Mouse (Mus musculus) hindbrain, embryonic 12.5 days (tissue): ENCODE data around the gene Shc4. TPM values are rescaled to one million over a fixed set of nuclear protein-coding genes. Genes with fewer than 3 reads are reported as not detected.
A peak's percentile ranks its signal among the peaks of the same experiment; 100 is the strongest.

Experiments used
- ATAC-seq: fragments of 200-750 bp; cut with Nextera tagmentation; 2 replicates; pipeline ENCODE4 v1.8.0; 2017; ENCODE audit warnings: moderate TSS enrichment; ENCODE audit not compliant: low FRiP score
- H3K27ac ChIP-seq: fragments of 300-500 bp; sonication (generic); 2 replicates; pipeline ENCODE4 v1.5.1; 2016; ENCODE audit warnings: mild to moderate bottlenecking
- H3K27me3 ChIP-seq: fragments of 300-500 bp; sonication (generic); 2 replicates; pipeline ENCODE4 v1.6.1; 2016; ENCODE audit warnings: mild to moderate bottlenecking
- H3K36me3 ChIP-seq: fragments of 300-500 bp; sonication (generic); 2 replicates; pipeline ENCODE4 v1.6.1; 2016; ENCODE audit warnings: mild to moderate bottlenecking
- H3K4me1 ChIP-seq: fragments of 300-500 bp; sonication (generic); 2 replicates; pipeline ENCODE4 v1.6.1; 2016
- H3K4me2 ChIP-seq: fragments of 300-500 bp; sonication (generic); replicated peaks from 2 replicates; pipeline ENCODE4 v1.6.1; 2016; ENCODE audit warnings: mild to moderate bottlenecking
- H3K4me3 ChIP-seq: fragments of 300-500 bp; sonication (generic); 2 replicates; pipeline ENCODE4 v1.5.1; 2016; ENCODE audit warnings: mild to moderate bottlenecking
- H3K9ac ChIP-seq: fragments of 300-500 bp; sonication (generic); 2 replicates; pipeline ENCODE4 v1.6.1; 2016; ENCODE audit warnings: mild to moderate bottlenecking, moderate library complexity
- H3K9me3 ChIP-seq: fragments of 300-500 bp; sonication (generic); replicated peaks from 2 replicates; pipeline ENCODE4 v1.6.1; 2016; ENCODE audit warnings: mild to moderate bottlenecking
- WGBS: fragments of 180-500 bp; shearing (Covaris S2); methylation state at CpG from one replicate; pipeline ENCODE4 v1.1.7; 2016; 5-methylcytosine and 5-hydroxymethylcytosine counted together
- polyA plus RNA-seq: library from polyadenylated mRNA; unstranded; fragments of >200 nt; fragmentation: Nextera tagmentation; extraction: Ambion mirVana; gene quantifications from 2 replicates; pipeline ENCODE4 v1.2.1, GENCODE M21; 2016

Gene Shc4
- polyA plus RNA-seq, 1 experiment from 2014 or later, result 3.2 TPM

DNA sequence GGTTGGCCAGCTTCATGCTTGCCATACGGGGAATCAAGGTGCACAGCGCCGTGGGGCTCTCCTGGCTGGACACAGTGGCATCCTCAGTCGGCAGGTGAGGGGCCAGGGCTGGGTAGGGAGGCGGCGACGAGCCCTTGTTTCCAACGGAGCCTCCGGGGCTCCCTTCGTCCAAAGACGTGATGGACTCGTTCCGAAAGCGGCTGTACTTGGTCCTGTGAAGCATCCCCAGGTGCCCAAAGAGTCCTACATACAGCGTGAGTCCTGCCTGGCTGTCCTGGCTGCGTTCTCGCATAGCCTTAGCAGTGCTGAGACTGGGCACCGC is 901 bp downstream of the Shc4 start:
- peaks cover 43% of the 10 kb centered on the region for H3K27me3 ChIP-seq
- H3K4me1 ChIP-seq, result peaks cover 19% of the 10 kb centered on the region
- peak overlapping the region; percentile 100 for H3K4me2 ChIP-seq
- H3K36me3 ChIP-seq, result no peaks in the 10 kb centered on the region
- under 1% methylated on average over 18 of the region's 18 CpGs for WGBS
- peak overlapping the region; percentile 64; the same call in 1 of the 2 replicates for H3K27ac ChIP-seq
- H3K9ac ChIP-seq, result peak overlapping the region; percentile 75
- no peaks in the 10 kb centered on the region for H3K9me3 ChIP-seq
- peak overlapping the region; percentile 54 for H3K4me3 ChIP-seq
- ATAC-seq, result peak; percentile 60

- Histone ChIP-seq H3K4me3 (no peak overlapping the region), H3K36me3 (no peaks in the 10 kb centered on the region), H3K4me2 (no peak overlapping the region), H3K9me3 (no peaks in the 10 kb centered on the region), H3K27me3 (peaks cover 8% of the 10 kb centered on the region), H3K4me1 (no peaks in the 10 kb centered on the region), H3K9ac (no peak overlapping the region), H3K27ac (no peak overlapping the region)
- no peak for ATAC-seq
- WGBS, result 88% methylated on average over 8 of the region's 8 CpGs
These were observed 7.3 kb downstream of the Shc4 start for GRCm38 (mm10) chr2:125716599-125716998.

- no peak for ATAC-seq
- Histone ChIP-seq H3K4me2 (no peak overlapping the region), H3K27me3 (no peaks in the 10 kb centered on the region), H3K36me3 (no peaks in the 10 kb centered on the region), H3K9ac (no peak overlapping the region), H3K27ac (no peak overlapping the region), H3K9me3 (no peaks in the 10 kb centered on the region), H3K4me3 (no peak overlapping the region), H3K4me1 (peaks cover 10% of the 10 kb centered on the region)
- 79% methylated on average over 5 of the region's 5 CpGs for WGBS
These were observed 17.4 kb downstream of the Shc4 start for GRCm38 (mm10) chr2:125706510-125706921.

DNA sequence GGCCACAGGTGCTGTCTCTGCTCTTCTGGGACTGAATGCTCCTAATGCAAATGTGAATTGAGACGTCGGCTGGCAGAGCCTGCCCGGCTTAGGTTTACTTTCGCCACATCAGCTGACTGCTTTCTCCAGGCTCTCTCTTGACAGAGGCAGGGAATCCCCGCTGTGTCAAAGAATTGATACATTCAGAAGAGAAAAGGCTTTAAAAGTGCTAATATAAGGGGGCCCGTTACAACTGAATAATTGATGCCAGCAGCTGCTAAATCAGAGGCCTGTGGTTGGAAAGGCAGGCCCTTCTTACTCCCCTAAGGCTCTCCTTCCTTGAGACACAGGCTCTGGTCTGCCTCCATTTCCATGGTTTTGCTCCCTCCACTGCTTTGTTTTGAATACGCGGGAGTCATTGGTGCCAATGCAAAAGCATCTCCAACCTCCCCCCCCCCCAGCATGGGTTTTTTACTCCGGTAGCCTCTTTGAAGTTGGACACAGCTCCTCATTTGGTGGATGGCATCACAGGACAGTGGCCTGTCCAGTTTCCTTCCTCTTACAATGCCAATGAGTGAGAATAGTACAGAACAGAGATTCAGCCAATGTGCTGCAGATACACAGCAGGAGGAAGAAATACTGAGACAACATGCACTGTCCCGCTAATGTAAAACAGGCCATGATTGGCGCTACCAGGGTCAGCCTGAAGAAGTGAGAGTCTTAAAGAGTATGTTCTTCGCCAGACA is 18.9 kb downstream of the Shc4 start:
- Histone ChIP-seq H3K27me3 (no peaks in the 10 kb centered on the region), H3K9me3 (no peaks in the 10 kb centered on the region), H3K4me2 (0 out of 2 replicates have a peak overlapping the region, but pooled peaks have one; percentile 4), H3K4me1 (peaks cover 10% of the 10 kb centered on the region), H3K27ac (peak overlapping the region; percentile 76), H3K36me3 (no peaks in the 10 kb centered on the region), H3K4me3 (no peak overlapping the region), H3K9ac (no peak overlapping the region)
- ATAC-seq, result peak; percentile 88
- WGBS, result 27% methylated on average over 12 of the region's 12 CpGs

- H3K9me3 ChIP-seq, result no peaks in the 10 kb centered on the region
- WGBS, result 82% methylated on average over 2 of the region's 2 CpGs
- H3K9ac ChIP-seq, result no peak overlapping the region
- H3K4me1 ChIP-seq, result peaks cover 10% of the 10 kb centered on the region
- ATAC-seq, result no peak
- H3K36me3 ChIP-seq, result no peaks in the 10 kb centered on the region
- no peak overlapping the region for H3K4me3 ChIP-seq
- H3K27ac ChIP-seq, result no peak overlapping the region
- H3K27me3 ChIP-seq, result no peaks in the 10 kb centered on the region
- H3K4me2 ChIP-seq, result no peak overlapping the region
These were observed 21.1 kb downstream of the Shc4 start for GRCm38 (mm10) chr2:125702851-125703250.

- no peak overlapping the region for H3K9ac ChIP-seq
- no peak overlapping the region for H3K4me3 ChIP-seq
- no peak overlapping the region for H3K4me2 ChIP-seq
- 0 out of 2 replicates have a peak, but pooled peaks cover 3% of the 10 kb centered on the region for H3K9me3 ChIP-seq
- H3K27me3 ChIP-seq, result no peaks in the 10 kb centered on the region
- H3K27ac ChIP-seq, result no peak overlapping the region
- ATAC-seq, result no peak
- H3K4me1 ChIP-seq, result peaks cover 10% of the 10 kb centered on the region
- H3K36me3 ChIP-seq, result no peaks in the 10 kb centered on the region
- 79% methylated on average over 2 of the region's 2 CpGs for WGBS
These were observed 22.3 kb downstream of the Shc4 start for GRCm38 (mm10) chr2:125701606-125702005.

DNA sequence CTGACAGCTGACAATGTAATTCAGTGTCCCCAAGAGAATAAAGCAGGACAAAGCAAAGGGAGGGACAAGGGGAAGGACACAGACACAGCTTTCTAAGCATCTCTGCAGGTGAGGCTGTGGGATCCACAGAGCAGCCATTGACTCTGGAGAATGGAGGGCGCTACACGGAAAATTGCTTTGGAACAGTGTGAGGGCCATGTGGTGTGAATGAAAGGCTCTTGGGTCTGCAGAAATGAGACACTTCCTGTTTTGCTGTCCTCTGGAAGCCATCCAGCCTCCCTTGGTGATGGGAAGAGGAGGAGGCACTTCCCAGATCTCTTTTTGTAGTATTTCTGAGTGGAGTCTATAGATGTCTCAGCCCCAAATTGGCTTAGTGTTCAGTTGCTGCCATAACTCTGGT is 27.7 kb downstream of the Shc4 start:
- Histone ChIP-seq H3K4me2 (no peak overlapping the region), H3K36me3 (no peaks in the 10 kb centered on the region), H3K27ac (no peak overlapping the region), H3K27me3 (no peaks in the 10 kb centered on the region), H3K9ac (no peak overlapping the region), H3K9me3 (0 out of 2 replicates have a peak, but pooled peaks cover 3% of the 10 kb centered on the region), H3K4me1 (no peaks in the 10 kb centered on the region; the same call in 1 of the 2 replicates), H3K4me3 (no peak overlapping the region)
- WGBS, result 43% methylated on average over 2 of the region's 2 CpGs
- ATAC-seq, result no peak

DNA sequence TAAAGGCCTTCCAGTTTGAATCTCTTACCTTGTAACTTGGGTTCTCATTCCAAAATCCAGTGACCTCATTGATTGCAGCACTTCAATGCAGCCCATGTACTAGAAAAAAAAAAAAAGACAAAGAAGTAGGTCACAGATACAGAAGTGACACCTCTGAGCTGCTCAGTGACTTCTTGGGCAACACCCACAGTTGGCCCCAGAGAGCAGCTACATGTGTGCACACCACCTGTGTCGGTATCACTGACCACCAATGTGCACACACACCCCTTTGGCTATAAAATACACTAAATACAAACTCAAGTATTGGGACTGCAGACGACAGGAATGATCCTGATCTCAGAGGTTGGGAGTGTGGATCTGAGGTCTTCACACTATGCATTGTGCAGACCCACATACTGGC is 29.1 kb downstream of the Shc4 start:
- H3K27ac ChIP-seq, result no peak overlapping the region
- H3K27me3 ChIP-seq, result no peaks in the 10 kb centered on the region
- 77% methylated on average over 2 of the region's 2 CpGs for WGBS
- H3K4me1 ChIP-seq, result no peaks in the 10 kb centered on the region; the same call in 1 of the 2 replicates
- no peak overlapping the region for H3K4me2 ChIP-seq
- no peak overlapping the region for H3K9ac ChIP-seq
- no peak for ATAC-seq
- H3K9me3 ChIP-seq, result 0 out of 2 replicates have a peak, but pooled peaks cover 3% of the 10 kb centered on the region
- H3K36me3 ChIP-seq, result no peaks in the 10 kb centered on the region
- no peak overlapping the region for H3K4me3 ChIP-seq

GRCm38 (mm10) chr2:125692010-125692409 is 31.9 kb downstream of the Shc4 start:
- H3K9me3 ChIP-seq, result no peaks in the 10 kb centered on the region
- no peaks in the 10 kb centered on the region for H3K27me3 ChIP-seq
- no peak overlapping the region for H3K4me3 ChIP-seq
- no peak overlapping the region for H3K4me2 ChIP-seq
- no peak overlapping the region for H3K9ac ChIP-seq
- H3K27ac ChIP-seq, result no peak overlapping the region
- WGBS, result 76% methylated on average over 2 of the region's 2 CpGs
- no peaks in the 10 kb centered on the region; the same call in 1 of the 2 replicates for H3K4me1 ChIP-seq
- no peaks in the 10 kb centered on the region for H3K36me3 ChIP-seq
- ATAC-seq, result no peak

DNA sequence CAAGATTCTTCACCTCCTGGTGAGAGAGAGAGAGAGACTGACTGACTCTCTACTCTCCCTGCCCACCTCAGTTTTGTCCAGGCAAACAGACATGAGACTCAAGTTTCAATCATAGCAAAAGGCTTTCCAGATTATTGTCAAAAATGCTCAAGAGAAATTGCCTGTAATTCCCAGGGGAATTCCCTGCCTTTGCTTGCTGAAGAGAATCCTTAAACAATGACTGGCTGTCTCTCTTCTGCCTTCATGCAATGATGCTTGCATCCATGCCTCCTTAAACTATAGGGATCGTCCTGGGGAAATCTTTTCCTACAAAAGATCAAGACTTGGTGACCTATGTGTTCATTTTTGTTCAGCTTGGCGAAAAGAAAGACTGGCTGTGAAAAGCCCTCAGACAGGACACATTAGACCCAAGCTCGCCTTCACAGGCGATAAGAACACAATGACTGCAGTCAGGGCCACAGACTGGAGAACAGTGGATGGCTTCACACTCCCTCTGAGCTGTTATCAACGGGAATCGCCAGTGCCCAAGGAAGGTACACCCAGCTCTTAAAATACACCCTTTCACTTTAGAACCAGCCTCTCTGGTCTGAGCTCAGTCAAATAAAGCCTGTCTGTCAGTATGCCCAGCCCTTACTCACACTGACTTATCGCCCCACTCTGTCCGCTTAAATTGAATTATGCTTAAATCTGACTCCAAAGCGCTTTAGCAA is 38.4 kb downstream of the Shc4 start:
- ATAC-seq, result no peak
- WGBS, result 58% methylated on average over 9 of the region's 9 CpGs
- H3K9ac ChIP-seq, result no peak overlapping the region
- H3K27ac ChIP-seq, result peak overlapping the region; percentile 62
- no peak overlapping the region for H3K4me3 ChIP-seq
- no peak overlapping the region for H3K4me2 ChIP-seq
- H3K27me3 ChIP-seq, result no peaks in the 10 kb centered on the region
- H3K9me3 ChIP-seq, result no peaks in the 10 kb centered on the region
- H3K36me3 ChIP-seq, result no peaks in the 10 kb centered on the region
- peaks cover 13% of the 10 kb centered on the region for H3K4me1 ChIP-seq

- H3K27ac ChIP-seq, result peak overlapping the region; percentile 62
- H3K4me3 ChIP-seq, result no peak overlapping the region
- 59% methylated on average over 10 of the region's 10 CpGs for WGBS
These were observed 39.1 kb downstream of the Shc4 start for GRCm38 (mm10) chr2:125684559-125685440.

GRCm38 (mm10) chr2:125683895-125684294 is 40.1 kb downstream of the Shc4 start:
- Histone ChIP-seq H3K4me2 (no peak overlapping the region), H3K9ac (no peak overlapping the region), H3K36me3 (no peaks in the 10 kb centered on the region), H3K27me3 (no peaks in the 10 kb centered on the region), H3K27ac (no peak overlapping the region), H3K9me3 (no peaks in the 10 kb centered on the region), H3K4me3 (no peak overlapping the region), H3K4me1 (peaks cover 13% of the 10 kb centered on the region)
- ATAC-seq, result no peak
- WGBS, result 91% methylated on average over 7 of the region's 7 CpGs

More at GRCm38 (mm10) chr2:125684559-125685440, 39.1 kb downstream of the Shc4 start:
- 0 out of 2 replicates have a peak, but pooled peaks have one; percentile 29 for ATAC-seq
- Histone ChIP-seq H3K27me3 (no peaks in the 10 kb centered on the region), H3K9me3 (no peaks in the 10 kb centered on the region), H3K36me3 (no peaks in the 10 kb centered on the region), H3K9ac (no peak overlapping the region), H3K4me2 (no peak overlapping the region), H3K4me1 (peaks cover 13% of the 10 kb centered on the region)
